Mouse (Mus musculus) forebrain, embryonic 11.5 days (tissue): ENCODE data around the gene Vmn1r222. TPM values are rescaled to one million over a fixed set of nuclear protein-coding genes. Genes with fewer than 3 reads are reported as not detected.
A peak's percentile ranks its signal among the peaks of the same experiment; 100 is the strongest.
"Not testable (repeated sequence)": the region's sequence is repeated elsewhere in the genome, so short reads cannot be mapped to it uniquely, and the experiment has no call there.

Experiments
- ATAC-seq: fragments of 200-750 bp; cut with Nextera tagmentation; replicated peaks from 2 replicates; pipeline ENCODE4 v1.8.0; 2017; ENCODE audit warnings: moderate TSS enrichment; ENCODE audit not compliant: low FRiP score
- DNase-seq: peaks from one replicate; pipeline ENCODE4 v3.0.0-alpha.2; 2017; ENCODE audit warnings: low spot score
- H3K27ac ChIP-seq: fragments of 300-500 bp; sonication (generic); 2 replicates; pipeline ENCODE4 v1.5.1; 2014; ENCODE audit warnings: low read depth, low read length
- H3K27me3 ChIP-seq: fragments of 300-500 bp; sonication (generic); 2 replicates; pipeline ENCODE4 v1.6.1; 2014; ENCODE audit warnings: mild to moderate bottlenecking, low read length, mixed read lengths; ENCODE audit not compliant: control insufficient read depth, insufficient read depth
- H3K36me3 ChIP-seq: fragments of 300-500 bp; sonication (generic); 2 replicates; pipeline ENCODE4 v1.6.1; 2014; ENCODE audit warnings: mild to moderate bottlenecking, low read length, moderate library complexity, mixed read lengths; ENCODE audit not compliant: control insufficient read depth, insufficient read depth
- H3K4me1 ChIP-seq: fragments of 300-500 bp; sonication (generic); replicated peaks from 2 replicates; pipeline ENCODE4 v1.6.1; 2014; ENCODE audit warnings: low read length, mixed read lengths; ENCODE audit not compliant: control insufficient read depth, insufficient read depth
- H3K4me2 ChIP-seq: fragments of 300-500 bp; sonication (generic); 2 replicates; pipeline ENCODE4 v1.6.1; 2014; ENCODE audit warnings: low read depth, mild to moderate bottlenecking, low read length, moderate library complexity, mixed read lengths; ENCODE audit not compliant: severe bottlenecking
- H3K4me3 ChIP-seq: fragments of 300-500 bp; sonication (generic); 2 replicates; pipeline ENCODE4 v1.5.1; 2014; ENCODE audit warnings: low read depth, low read length
- H3K9ac ChIP-seq: fragments of 300-500 bp; sonication (generic); 2 replicates; pipeline ENCODE4 v1.6.1; 2014; ENCODE audit warnings: low read length
- H3K9me3 ChIP-seq: fragments of 300-500 bp; sonication (generic); 2 replicates; pipeline ENCODE4 v1.6.1; 2016; ENCODE audit warnings: low read length, mixed read lengths; ENCODE audit not compliant: control insufficient read depth
- WGBS: fragments of 180-500 bp; shearing (Covaris S2); extraction: QIAGEN DNeasy Blood & Tissue Kit; methylation state at CpG from one replicate; pipeline ENCODE4 v1.1.7; 2014; 5-methylcytosine and 5-hydroxymethylcytosine counted together
- polyA plus RNA-seq: library from polyadenylated mRNA; unstranded; fragments of >200 nt; fragmentation: Nextera tagmentation; extraction: Ambion mirVana; gene quantifications from 2 replicates; pipeline ENCODE4 v1.2.1, GENCODE M21; 2014

The Vmn1r222 gene
- polyA plus RNA-seq: 0.16 TPM in 1 of 2 replicates, not detected in the other

GRCm38 (mm10) chr13:23235847-23236246 lies at the start of gene Vmn1r222:
Gene Vmn1r222, minus strand, starts transcription at chr13:23235947.
- H3K36me3 ChIP-seq, H3K27me3 ChIP-seq, ATAC-seq, H3K4me3 ChIP-seq, DNase-seq, H3K9ac ChIP-seq, H3K27ac ChIP-seq, H3K9me3 ChIP-seq, H3K4me1 ChIP-seq, H3K4me2 ChIP-seq: not testable (repeated sequence)

- H3K4me2 ChIP-seq: peak overlapping the region; percentile 74
- peak overlapping the region; percentile 47 for H3K4me3 ChIP-seq
- H3K9ac ChIP-seq: peak overlapping the region; percentile 55
- H3K9me3 ChIP-seq: no peaks in the 10 kb centered on the region
- H3K27ac ChIP-seq: no peak overlapping the region
- H3K4me1 ChIP-seq: 0 out of 2 replicates have a peak, but pooled peaks cover 2% of the 10 kb centered on the region
- no peaks in the 10 kb centered on the region for H3K36me3 ChIP-seq
- DNase-seq: peak; percentile 65
- ATAC-seq: peak; percentile 88
- 2% methylated on average over 22 of the region's 22 CpGs for WGBS
- no peaks in the 10 kb centered on the region; the same call in 1 of the 2 replicates for H3K27me3 ChIP-seq
These were observed 49.6 kb upstream of the Vmn1r222 start for GRCm38 (mm10) chr13:23285191-23285920.

- ATAC-seq: no peak
- H3K9ac ChIP-seq: no peak overlapping the region
- no peaks in the 10 kb centered on the region for H3K4me1 ChIP-seq
- no peak overlapping the region for H3K4me2 ChIP-seq
- H3K36me3 ChIP-seq: no peaks in the 10 kb centered on the region
- no peak overlapping the region for H3K27ac ChIP-seq
- no peak overlapping the region for H3K4me3 ChIP-seq
- H3K27me3 ChIP-seq: no peaks in the 10 kb centered on the region
- DNase-seq: no peak
- 85% methylated on average over 3 of the region's 3 CpGs for WGBS
- no peaks in the 10 kb centered on the region for H3K9me3 ChIP-seq
These were observed 44.2 kb upstream of the Vmn1r222 start for GRCm38 (mm10) chr13:23279992-23280391.

GRCm38 (mm10) chr13:23279576-23279975 lies 43.8 kb upstream of the Vmn1r222 start:
- no peak overlapping the region for H3K27ac ChIP-seq
- H3K9ac ChIP-seq: no peak overlapping the region
- 89% methylated on average over 4 of the region's 4 CpGs for WGBS
- H3K36me3 ChIP-seq: no peaks in the 10 kb centered on the region
- H3K9me3 ChIP-seq: no peaks in the 10 kb centered on the region
- H3K27me3 ChIP-seq: no peaks in the 10 kb centered on the region
- DNase-seq (no peak), ATAC-seq (no peak)
- no peaks in the 10 kb centered on the region for H3K4me1 ChIP-seq
- no peak overlapping the region for H3K4me3 ChIP-seq
- no peak overlapping the region for H3K4me2 ChIP-seq

GRCm38 (mm10) chr13:23270321-23271101 lies 34.8 kb upstream of the Vmn1r222 start:
- 3% methylated on average over 34 of the region's 34 CpGs for WGBS
- peak overlapping the region; percentile 50 for H3K4me2 ChIP-seq
- H3K4me1 ChIP-seq: peaks cover 2% of the 10 kb centered on the region; the same call in 1 of the 2 replicates
- peak; percentile 82 for DNase-seq
- no peaks in the 10 kb centered on the region for H3K36me3 ChIP-seq
- H3K27ac ChIP-seq: no peak overlapping the region
- H3K27me3 ChIP-seq: no peaks in the 10 kb centered on the region
- no peaks in the 10 kb centered on the region for H3K9me3 ChIP-seq
- peak overlapping the region; percentile 32 for H3K4me3 ChIP-seq
- H3K9ac ChIP-seq: peak overlapping the region; percentile 35
- ATAC-seq: peak; percentile 96

- peaks cover 2% of the 10 kb centered on the region; the same call in 1 of the 2 replicates for H3K4me1 ChIP-seq
- peak overlapping the region; percentile 32; the same call in 1 of the 2 replicates for H3K4me3 ChIP-seq
- H3K4me2 ChIP-seq: peak overlapping the region; percentile 50
- DNase-seq (peak; percentile 53), ATAC-seq (peak; percentile 25; the same call in 1 of the 2 replicates)
- WGBS: 18% methylated on average over 11 of the region's 11 CpGs
- no peaks in the 10 kb centered on the region for H3K27me3 ChIP-seq
- no peaks in the 10 kb centered on the region for H3K36me3 ChIP-seq
- no peak overlapping the region for H3K9ac ChIP-seq
- no peaks in the 10 kb centered on the region for H3K9me3 ChIP-seq
- no peak overlapping the region for H3K27ac ChIP-seq
These were observed 33.9 kb upstream of the Vmn1r222 start for GRCm38 (mm10) chr13:23269681-23270080.

GRCm38 (mm10) chr13:23269127-23269526 lies 33.4 kb upstream of the Vmn1r222 start:
- not testable (repeated sequence) for DNase-seq, H3K9ac ChIP-seq, H3K36me3 ChIP-seq, H3K27me3 ChIP-seq, H3K27ac ChIP-seq, H3K4me3 ChIP-seq, H3K4me2 ChIP-seq, H3K9me3 ChIP-seq, H3K4me1 ChIP-seq
- peak; percentile 71 for ATAC-seq
- WGBS: 46% methylated on average over 4 of the region's 4 CpGs

- H3K27me3 ChIP-seq, H3K4me3 ChIP-seq, H3K4me2 ChIP-seq, DNase-seq, H3K27ac ChIP-seq, ATAC-seq, H3K4me1 ChIP-seq, H3K9ac ChIP-seq, H3K9me3 ChIP-seq, H3K36me3 ChIP-seq: not testable (repeated sequence)
- 78% methylated on average over 2 of the region's 3 CpGs for WGBS
These were observed 32.9 kb upstream of the Vmn1r222 start for GRCm38 (mm10) chr13:23268606-23269005.
